Mouse (Mus musculus) embryo, embryonic 11 days (tissue): ENCODE results near the gene Vps16.

Experiments
- DNase-seq: peaks from one replicate; pipeline ENCODE4 v3.0.0-alpha.2; 2015

Vps16 gene

DNA sequence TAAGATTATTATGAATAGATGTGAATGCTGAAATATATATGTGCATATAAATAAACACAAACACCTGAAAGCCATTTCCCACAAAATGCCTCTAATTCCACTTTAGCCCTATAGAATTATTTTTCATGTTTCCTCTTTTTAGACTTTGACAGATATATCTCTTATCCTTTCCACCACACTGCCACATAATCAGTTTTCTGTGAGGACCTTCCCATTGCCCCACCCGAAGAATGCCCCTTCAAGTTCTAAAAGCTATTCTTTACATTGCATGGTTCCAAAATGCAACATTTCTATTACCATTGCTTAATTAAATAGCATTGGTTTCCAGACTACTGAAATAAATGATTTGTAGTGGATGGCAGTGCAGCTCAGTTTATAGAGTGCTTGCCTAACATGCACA, 42.3 kb downstream of the Vps16 start:
- no peak for DNase-seq

DNA sequence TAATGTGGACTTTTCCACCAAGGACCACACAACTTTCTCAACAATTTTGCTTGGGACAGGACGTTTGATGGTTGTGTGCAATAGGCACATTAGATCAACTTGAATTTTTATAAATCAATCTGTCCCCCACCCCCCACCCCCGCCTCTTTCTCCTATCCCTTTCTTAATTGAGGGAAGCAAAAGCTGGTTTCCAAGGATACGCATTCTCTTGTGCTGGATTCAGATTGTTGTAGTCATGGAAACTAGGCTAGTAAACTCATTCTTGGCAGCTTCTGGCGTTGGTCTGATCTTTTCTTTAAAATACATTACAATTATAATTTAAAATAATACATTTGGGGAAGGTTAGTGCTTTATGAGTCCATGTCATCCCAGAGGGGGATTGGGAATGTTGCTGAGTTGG, 45.2 kb downstream of the Vps16 start:
- peak; percentile 51 for DNase-seq

DNA sequence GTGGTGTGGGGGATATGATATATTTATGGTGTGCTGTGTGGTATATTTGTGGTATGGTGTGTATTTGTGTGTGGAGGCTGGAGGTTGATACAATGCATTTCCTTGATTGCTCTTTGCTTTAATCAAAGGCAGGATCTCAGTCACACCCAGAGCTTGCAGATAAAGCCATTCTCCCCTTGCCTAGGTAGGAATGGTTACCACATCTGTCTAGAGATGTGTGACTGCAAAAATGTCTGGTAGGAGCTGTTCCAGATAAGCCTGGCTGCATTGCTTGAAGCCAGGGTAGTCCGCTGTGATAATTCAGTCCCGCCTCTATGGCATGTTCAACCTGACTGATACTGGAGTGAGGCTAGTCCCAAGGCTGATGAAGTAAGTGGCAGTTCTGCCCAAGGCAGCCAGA, 45.8 kb downstream of the Vps16 start:
- no peak for DNase-seq

DNA sequence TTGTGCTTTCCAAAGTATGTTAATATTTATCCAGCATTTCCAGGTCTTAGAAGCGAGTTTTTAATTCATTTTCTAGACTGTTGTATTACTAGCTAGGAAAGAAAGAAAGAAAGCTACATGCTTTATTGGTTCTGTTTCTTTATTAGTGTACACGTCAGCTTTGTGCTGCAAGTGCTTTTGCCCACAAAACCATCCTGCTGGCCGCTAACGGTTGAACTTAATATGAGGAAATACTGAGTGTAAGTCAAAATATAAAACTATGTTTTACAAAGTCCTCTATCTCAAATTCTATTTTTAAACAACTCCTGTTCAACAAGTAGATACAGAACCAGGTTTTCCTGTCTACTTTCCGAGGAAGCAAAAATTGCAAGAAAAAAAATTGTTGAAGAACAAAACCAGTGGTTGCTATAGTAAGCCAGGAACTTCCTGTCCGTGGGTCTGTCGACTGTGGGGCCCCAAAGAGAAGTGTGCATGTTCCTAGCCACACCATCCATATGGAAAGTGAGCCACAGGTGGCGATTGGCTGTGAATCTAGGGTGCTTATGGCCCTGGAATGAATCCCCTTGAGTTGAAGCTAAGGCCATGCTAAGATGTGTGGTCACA, 48.9 kb downstream of the Vps16 start:
- DNase-seq: no peak

DNA sequence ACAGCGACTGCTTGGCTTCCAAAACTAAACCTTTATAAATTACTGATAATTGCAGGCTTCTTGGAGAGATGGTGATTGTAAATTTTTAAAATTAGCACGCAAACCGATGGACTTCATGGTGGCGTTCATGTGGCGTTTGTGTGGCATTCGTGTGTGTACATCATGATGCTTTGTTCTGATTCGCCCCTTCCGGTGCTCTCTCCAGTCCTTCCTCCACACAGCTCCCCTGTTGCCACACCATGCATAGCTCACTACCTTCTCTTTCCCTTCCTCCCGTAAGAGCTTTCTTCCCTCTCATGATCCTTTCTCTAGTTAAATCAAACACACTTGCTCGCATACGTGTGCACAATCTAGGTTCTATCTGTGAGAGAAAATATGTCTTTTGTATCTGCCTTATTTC, 51.6 kb downstream of the Vps16 start:
- no peak for DNase-seq

DNA sequence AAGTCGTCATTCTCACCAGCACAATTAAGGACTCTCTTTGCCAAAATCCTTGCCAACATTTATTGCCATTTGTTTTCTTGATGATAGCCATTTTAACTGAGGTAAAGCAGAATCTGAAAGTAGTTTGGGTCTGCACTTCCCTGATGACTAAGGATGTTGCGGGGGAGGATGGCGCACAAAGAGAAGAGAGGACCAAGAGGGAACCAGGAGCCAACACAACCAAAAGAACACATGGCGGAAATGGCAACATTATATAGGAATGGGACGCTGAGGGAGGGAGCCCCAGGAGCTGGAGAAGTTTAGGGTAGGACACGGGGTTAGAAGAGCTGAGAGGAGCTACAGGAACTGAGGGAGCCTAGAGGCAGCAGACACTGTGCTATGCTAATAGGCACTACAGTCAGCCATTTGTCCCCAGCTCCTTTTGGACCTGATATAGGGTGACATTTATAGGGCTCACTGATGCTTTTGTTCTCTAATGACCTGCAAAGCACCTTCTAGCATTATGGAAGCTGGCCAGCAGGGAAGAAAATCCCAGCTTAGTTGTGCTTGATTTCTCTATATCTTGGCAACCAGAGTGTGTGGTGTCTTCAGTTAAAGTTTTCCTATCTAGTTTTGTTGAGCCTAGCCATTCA, 52.6 kb downstream of the Vps16 start:
- no peak for DNase-seq

DNA sequence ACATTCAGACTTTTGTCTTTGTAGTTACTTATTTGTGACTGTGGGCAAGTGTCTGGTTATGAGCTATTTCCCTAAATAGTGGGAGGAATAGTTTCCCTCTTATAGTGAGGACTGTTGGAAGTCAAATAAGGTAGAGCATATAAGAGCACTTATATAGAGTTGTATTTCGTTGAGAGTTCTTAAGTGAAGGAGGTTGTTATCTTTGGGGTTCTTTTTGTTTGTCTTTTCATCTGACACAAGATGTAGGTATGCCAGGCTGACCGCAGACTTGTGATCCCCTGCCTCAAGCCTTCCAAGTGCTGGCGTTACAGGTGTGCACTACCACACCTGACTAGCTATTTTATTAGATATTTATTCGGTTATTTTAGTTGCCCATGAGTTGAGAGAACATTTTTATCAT, 58.0 kb downstream of the Vps16 start:
- DNase-seq: no peak

DNA sequence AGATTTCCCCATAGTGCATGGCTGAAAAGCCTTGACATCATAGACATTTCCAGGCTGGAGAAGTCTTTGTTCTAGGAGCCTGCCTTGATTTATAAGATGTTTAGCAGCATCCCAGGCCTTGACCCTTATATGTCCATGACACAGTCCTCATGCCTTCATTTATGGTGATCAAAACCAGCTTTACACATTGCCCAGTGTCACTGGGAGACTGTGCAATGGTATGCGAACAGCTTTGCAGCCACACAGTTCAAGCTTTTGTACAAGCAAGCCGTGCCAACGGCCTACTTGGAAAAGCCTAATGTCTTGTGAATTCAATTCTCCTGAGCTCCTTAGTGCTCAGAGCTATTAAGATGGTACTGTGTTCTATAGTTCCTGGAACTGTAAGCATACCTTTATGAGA, 58.6 kb downstream of the Vps16 start:
- no peak for DNase-seq

DNA sequence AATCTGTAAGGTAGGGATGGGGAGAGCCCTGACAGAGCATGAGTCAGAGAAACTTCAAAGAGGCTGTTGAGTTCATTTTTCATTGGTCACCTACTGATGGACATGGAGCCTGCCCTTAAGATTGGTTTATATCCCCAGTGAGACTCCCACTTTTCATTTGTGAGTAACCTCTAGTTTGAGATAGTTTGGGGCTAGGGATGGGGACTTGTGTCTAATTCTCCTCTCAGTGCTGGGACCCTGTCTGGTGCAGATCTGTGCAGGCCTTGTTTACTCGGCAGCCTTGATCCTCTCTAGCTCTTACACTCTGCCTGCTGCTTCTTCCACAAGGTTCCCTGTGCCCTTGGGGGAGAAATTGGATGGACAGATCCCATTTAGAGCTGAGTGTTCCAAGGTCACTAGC, 60.1 kb downstream of the Vps16 start:
- no peak for DNase-seq

DNA sequence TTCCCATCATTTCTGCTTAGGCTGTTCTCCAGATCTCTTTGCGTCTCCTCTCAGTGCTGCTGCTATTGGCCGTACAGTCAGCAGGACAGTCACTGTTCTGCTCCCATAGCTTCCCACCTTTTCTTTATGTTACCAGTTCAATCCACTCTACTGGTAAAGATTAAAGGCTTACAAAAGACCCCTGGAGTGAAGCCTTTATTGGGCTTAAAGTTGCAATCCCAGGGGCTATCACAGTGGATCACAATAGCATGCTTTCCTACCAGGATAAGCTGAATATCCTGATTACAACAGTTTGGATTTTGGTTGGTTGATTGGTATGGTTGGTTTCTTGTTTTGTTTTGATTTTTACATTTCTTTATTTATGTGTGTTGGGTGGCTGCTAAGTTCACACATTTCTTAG, 63.9 kb downstream of the Vps16 start:
- DNase-seq: no peak

DNA sequence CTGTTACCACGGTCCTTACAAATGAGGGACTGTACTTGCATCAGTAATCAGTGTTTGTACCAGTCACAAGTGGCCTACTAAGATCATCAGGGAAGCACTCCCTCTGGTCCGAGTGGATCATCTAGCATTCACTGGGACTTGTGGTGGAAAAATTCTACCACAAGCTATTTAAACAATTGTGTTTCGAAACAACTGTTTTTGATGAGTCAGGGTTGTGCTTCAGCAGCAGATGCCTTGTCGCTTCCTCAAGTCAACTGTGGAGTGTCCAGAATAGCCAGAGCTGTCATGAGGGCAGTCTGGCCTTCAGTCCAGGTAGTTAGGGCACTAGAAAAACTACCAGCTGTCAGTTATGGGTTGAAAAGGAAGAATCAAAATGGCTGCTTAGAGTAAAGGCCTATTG, 64.5 kb downstream of the Vps16 start:
- DNase-seq: no peak

DNA sequence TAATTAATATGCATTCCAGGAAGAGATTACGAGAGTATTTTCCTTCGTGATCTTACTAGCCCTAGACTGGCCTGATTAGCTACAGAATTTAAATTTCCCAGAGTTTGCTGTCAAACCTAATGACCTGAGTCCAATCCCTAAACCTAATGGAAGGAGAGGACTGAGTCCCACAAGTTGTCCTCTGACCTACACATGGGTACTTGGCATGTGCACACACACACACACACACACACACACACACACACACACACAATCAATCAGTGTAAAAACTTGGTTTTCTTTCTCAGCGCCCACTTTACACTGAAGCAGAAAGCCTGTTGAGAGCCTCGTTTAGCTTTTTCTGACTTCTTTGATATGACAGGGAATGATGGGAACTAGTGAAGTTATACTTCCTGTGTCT, 67.0 kb downstream of the Vps16 start:
- DNase-seq: no peak

DNA sequence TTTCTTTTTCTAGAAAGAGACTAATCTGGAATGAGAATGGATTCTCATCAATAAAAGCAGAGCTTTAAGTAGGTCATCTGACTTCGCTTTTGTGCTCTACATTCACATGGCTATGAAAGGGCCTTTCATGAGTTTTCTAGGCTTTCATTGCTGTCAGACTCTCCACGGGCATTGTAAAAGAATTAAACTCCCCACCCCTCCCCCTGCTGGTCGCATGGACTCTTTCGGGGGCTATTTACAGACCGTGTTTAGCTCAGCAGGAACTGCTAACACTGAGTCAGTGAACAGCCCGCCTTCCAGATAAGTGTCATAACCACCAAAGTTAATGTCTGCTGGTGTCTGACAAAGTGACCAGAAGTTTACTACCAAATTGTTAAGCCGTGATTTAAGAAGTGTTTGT, 67.4 kb downstream of the Vps16 start:
- DNase-seq: peak; percentile 85
